Mouse (Mus musculus): ENCODE results near the gene Pih1d1.

Pih1d1 gene

GRCm38 (mm10) chr7:45166950-45167401 is 12.9 kb downstream of the Pih1d1 start:
- no peak for DNase-seq (ENCODE audit: low read depth, low spot score)

GRCm38 (mm10) chr7:45167761-45168445 is 13.8 kb downstream of the Pih1d1 start:
- DNase-seq (ENCODE audit: low read depth, low spot score): no peak

- no peak for DNase-seq (ENCODE audit: low read depth, low spot score)
Measured at GRCm38 (mm10) chr7:45168656-45169055, 14.6 kb downstream of the Pih1d1 start.

GRCm38 (mm10) chr7:45169495-45169894 is 15.4 kb downstream of the Pih1d1 start:
- DNase-seq (ENCODE audit: low read depth, low spot score): peak; percentile 48

- DNase-seq (ENCODE audit: low read depth, low spot score): peak; percentile 64
Measured at GRCm38 (mm10) chr7:45172974-45173373, 18.9 kb downstream of the Pih1d1 start.

GRCm38 (mm10) chr7:45173772-45174171 is 19.7 kb downstream of the Pih1d1 start:
- DNase-seq (ENCODE audit: low read depth, low spot score): peak; percentile 65

- peak; percentile 10 for DNase-seq (ENCODE audit: low read depth, low spot score)
Measured at GRCm38 (mm10) chr7:45174567-45175280, 20.6 kb downstream of the Pih1d1 start.

GRCm38 (mm10) chr7:45175398-45175797 is 21.3 kb downstream of the Pih1d1 start:
- DNase-seq (ENCODE audit: low read depth, low spot score): no peak

- DNase-seq (ENCODE audit: low read depth, low spot score): no peak
Measured at GRCm38 (mm10) chr7:45175929-45176328, 21.8 kb downstream of the Pih1d1 start.

- DNase-seq (ENCODE audit: low read depth, low spot score): no peak
Measured at GRCm38 (mm10) chr7:45176356-45176755, 22.3 kb downstream of the Pih1d1 start.

- DNase-seq (ENCODE audit: low read depth, low spot score): peak; percentile 13
Measured at GRCm38 (mm10) chr7:45178550-45178949, 24.4 kb downstream of the Pih1d1 start.

GRCm38 (mm10) chr7:45179469-45179868 is 25.4 kb downstream of the Pih1d1 start, which contains the start of gene Gfy:
Gene Gfy, minus strand, starts transcription at chr7:45179569.
- DNase-seq (ENCODE audit: low read depth, low spot score): no peak

- no peak for DNase-seq (ENCODE audit: low read depth, low spot score)
Measured at GRCm38 (mm10) chr7:45180896-45181477, 26.9 kb downstream of the Pih1d1 start, which contains the start of gene Pth2. Gene Pth2, plus strand, starts transcription at chr7:45180995.

GRCm38 (mm10) chr7:45181540-45181939 is 27.4 kb downstream of the Pih1d1 start:
- no peak for DNase-seq (ENCODE audit: low read depth, low spot score)

- DNase-seq (ENCODE audit: low read depth, low spot score): peak; percentile 96
Measured at GRCm38 (mm10) chr7:45182199-45182601, 28.1 kb downstream of the Pih1d1 start.

GRCm38 (mm10) chr7:45182606-45183005 is 28.5 kb downstream of the Pih1d1 start:
- no peak for DNase-seq (ENCODE audit: low read depth, low spot score)

- no peak for DNase-seq (ENCODE audit: low read depth, low spot score)
Measured at GRCm38 (mm10) chr7:45183672-45184071, 29.6 kb downstream of the Pih1d1 start.

- DNase-seq (ENCODE audit: low read depth, low spot score): no peak
Measured at GRCm38 (mm10) chr7:45185921-45186320, 31.8 kb downstream of the Pih1d1 start.

GRCm38 (mm10) chr7:45189600-45189999 is 35.5 kb downstream of the Pih1d1 start:
- DNase-seq (ENCODE audit: low read depth, low spot score): no peak

- no peak for DNase-seq (ENCODE audit: low read depth, low spot score)
Measured at GRCm38 (mm10) chr7:45190186-45190585, 36.1 kb downstream of the Pih1d1 start.

- no peak for DNase-seq (ENCODE audit: low read depth, low spot score)
Measured at GRCm38 (mm10) chr7:45191161-45191560, 37.1 kb downstream of the Pih1d1 start.

GRCm38 (mm10) chr7:45191803-45192363 is 37.8 kb downstream of the Pih1d1 start:
- DNase-seq (ENCODE audit: low read depth, low spot score): no peak
